Mouse (Mus musculus) CH12.LX (cell line): ENCODE measurements around the gene A930033H14Rik. TPM values are rescaled to one million over a fixed set of nuclear protein-coding genes. Genes with fewer than 3 reads are reported as not detected.

Source experiments
- DNase-seq: peaks from one replicate; pipeline ENCODE4 v3.0.0-alpha.2; 2013; ENCODE audit errors: extremely low read depth
- H3K27ac ChIP-seq: 2 replicates; pipeline ENCODE4 v1.5.1; 2012; ENCODE audit warnings: low read depth, mild to moderate bottlenecking, control low read depth, moderate library complexity; ENCODE audit not compliant: insufficient read depth
- H3K27me3 ChIP-seq: replicated peaks from 2 replicates; pipeline ENCODE3; 2012; ENCODE audit warnings: inconsistent platforms
- H3K36me3 ChIP-seq, 2 experiments: replicated peaks in 1 of 2; 2 replicates each; pipeline versions ENCODE3 to v1.6.1; 2012; ENCODE audit warnings: inconsistent platforms in 1 of 2, low read length in 1 of 2, mild to moderate bottlenecking in 1 of 2, mixed read lengths in 1 of 2, moderate library complexity in 1 of 2; ENCODE audit not compliant: control insufficient read depth in 1 of 2, insufficient read depth in 1 of 2
- H3K4me1 ChIP-seq, 2 experiments: 2 replicates each; pipeline ENCODE4 v1.6.1; 2012; ENCODE audit warnings: inconsistent platforms in 1 of 2, moderate library complexity in 1 of 2; ENCODE audit not compliant: insufficient read depth in 2 of 2, control insufficient read depth in 1 of 2
- H3K4me2 ChIP-seq: 2 replicates; pipeline ENCODE4 v1.6.1; 2012; ENCODE audit warnings: low read depth, mild to moderate bottlenecking, control low read depth; ENCODE audit not compliant: poor library complexity, insufficient read depth, severe bottlenecking
- H3K4me3 ChIP-seq, 3 experiments: fragments of 150-350 bp in 1 of 3; sonication (generic) in 1 of 3; replicated peaks in 1 of 3; 2 replicates each; pipeline versions ENCODE3 to v1.5.1; 2011 to 2012; ENCODE audit warnings: low read depth in 2 of 3, low read length in 2 of 3, mild to moderate bottlenecking in 2 of 3, moderate library complexity in 2 of 3, control low read depth in 1 of 3, improper control_type of control experiment in 1 of 3, inconsistent platforms in 1 of 3, mixed read lengths in 1 of 3; ENCODE audit not compliant: poor library complexity in 1 of 3
- H3K79me2 ChIP-seq: replicated peaks from 2 replicates; pipeline ENCODE4 v1.6.1; 2012; ENCODE audit warnings: mild to moderate bottlenecking, moderate library complexity; ENCODE audit not compliant: control insufficient read depth, poor library complexity, insufficient read depth, severe bottlenecking; ENCODE audit errors: extremely low read depth
- H3K9ac ChIP-seq: 2 replicates; pipeline ENCODE4 v1.6.1; 2012; ENCODE audit warnings: low read depth, mild to moderate bottlenecking, control low read depth, moderate library complexity; ENCODE audit not compliant: insufficient read depth
- H3K9me3 ChIP-seq: replicated peaks from 2 replicates; pipeline ENCODE3; 2012; ENCODE audit warnings: low read length, inconsistent platforms, mixed read lengths
- E2F4 ChIP-seq: IDR thresholded peaks from 2 replicates; pipeline ENCODE4 v1.6.1; 2011; ENCODE audit warnings: low read depth, low read length, improper control_type of control experiment; ENCODE audit not compliant: insufficient replicate concordance
- ELF1 ChIP-seq: IDR thresholded peaks from 2 replicates; pipeline ENCODE4 v1.6.1; 2014; ENCODE audit warnings: low read depth, mild to moderate bottlenecking, inconsistent platforms, low read length, improper control_type of control experiment
- EP300 ChIP-seq: IDR thresholded peaks from 2 replicates; pipeline ENCODE4 v1.6.1; 2011; ENCODE audit warnings: low read length, improper control_type of control experiment
- ETS1 ChIP-seq: conservative IDR thresholded peaks from 2 replicates; pipeline ENCODE4 v1.6.1; 2012; ENCODE audit warnings: low read depth, mild to moderate bottlenecking, inconsistent platforms, low read length, improper control_type of control experiment, moderate library complexity
- HCFC1 ChIP-seq: IDR thresholded peaks from 2 replicates; pipeline ENCODE4 v1.6.1; 2012; ENCODE audit warnings: low read depth, mild to moderate bottlenecking, inconsistent platforms, low read length, improper control_type of control experiment
- IRF4 ChIP-seq: IDR thresholded peaks from 2 replicates; pipeline ENCODE4 v1.6.1; 2014; ENCODE audit warnings: low read depth, mild to moderate bottlenecking, inconsistent platforms, low read length, improper control_type of control experiment
- JUN ChIP-seq: IDR thresholded peaks from 2 replicates; pipeline ENCODE4 v1.6.1; 2011; ENCODE audit warnings: low read depth, mild to moderate bottlenecking, low read length, improper control_type of control experiment, moderate library complexity; ENCODE audit not compliant: insufficient read depth
- MAFK ChIP-seq: IDR thresholded peaks from 2 replicates; pipeline ENCODE4 v1.6.1; 2011; ENCODE audit warnings: low read length, improper control_type of control experiment; ENCODE audit not compliant: insufficient replicate concordance
- MAX ChIP-seq: IDR thresholded peaks from 2 replicates; pipeline ENCODE4 v1.6.1; 2011; ENCODE audit warnings: low read length, improper control_type of control experiment
- MAZ ChIP-seq: IDR thresholded peaks from 2 replicates; pipeline ENCODE4 v1.6.1; 2012; ENCODE audit warnings: low read depth, mild to moderate bottlenecking, inconsistent platforms, low read length, improper control_type of control experiment, moderate library complexity
- MEF2A ChIP-seq: IDR thresholded peaks from 2 replicates; pipeline ENCODE4 v1.6.1; 2014; ENCODE audit warnings: low read depth, mild to moderate bottlenecking, inconsistent platforms, low read length, improper control_type of control experiment, borderline replicate concordance
- MYC ChIP-seq: IDR thresholded peaks from 2 replicates; pipeline ENCODE4 v1.6.1; 2011; ENCODE audit warnings: low read depth, mild to moderate bottlenecking, improper control_type of control experiment, low read length
- NELFE ChIP-seq: IDR thresholded peaks from 2 replicates; pipeline ENCODE4 v1.6.1; 2011; ENCODE audit warnings: low read depth, low read length, improper control_type of control experiment
- POLR2A ChIP-seq: IDR thresholded peaks from 2 replicates; pipeline ENCODE4 v1.6.1; 2011; ENCODE audit warnings: low read depth, mild to moderate bottlenecking, improper control_type of control experiment, low read length
- POLR2AphosphoS2 ChIP-seq: IDR thresholded peaks from 2 replicates; pipeline ENCODE4 v1.6.1; 2011; ENCODE audit warnings: low read depth, low read length, improper control_type of control experiment
- SMC3 ChIP-seq: IDR thresholded peaks from 2 replicates; pipeline ENCODE4 v1.6.1; 2011; ENCODE audit warnings: low read depth, low read length, improper control_type of control experiment
- TCF12 ChIP-seq: IDR thresholded peaks from 2 replicates; pipeline ENCODE4 v1.6.1; 2014; ENCODE audit warnings: low read depth, mild to moderate bottlenecking, inconsistent platforms, low read length, improper control_type of control experiment
- UBTF ChIP-seq: IDR thresholded peaks from 2 replicates; pipeline ENCODE4 v1.6.1; 2012; ENCODE audit warnings: low read depth, mild to moderate bottlenecking, inconsistent platforms, low read length, improper control_type of control experiment, moderate library complexity
- USF2 ChIP-seq: conservative IDR thresholded peaks from 2 replicates; pipeline ENCODE4 v1.6.1; 2011; ENCODE audit warnings: low read depth, low read length, improper control_type of control experiment
- ZKSCAN1 ChIP-seq: IDR thresholded peaks from 2 replicates; pipeline ENCODE4 v1.6.1; 2012; ENCODE audit warnings: low read depth, inconsistent platforms, low read length, improper control_type of control experiment, borderline replicate concordance
- ZNF384 ChIP-seq: IDR thresholded peaks from 2 replicates; pipeline ENCODE4 v1.6.1; 2012; ENCODE audit warnings: low read depth, low read length, improper control_type of control experiment, inconsistent platforms
- dilution Hi-C: fragments of 300-500 bp; cut with MboI; formaldehyde crosslinking; loops from 2 replicates; pipeline ENCODE4 v1.14.3; 2020; ENCODE audit warnings: low sequenced_read_pairs; ENCODE audit not compliant: extremely low pct_unique_long_range_greater_than_20kb, extremely low pct_ligation_motif_present
- in situ Hi-C: fragments of 300-500 bp; cut with MboI; formaldehyde crosslinking; loops from 3 replicates; pipeline ENCODE4 v1.14.3; 2019; ENCODE audit warnings: low sequenced_read_pairs, low pct_ligation_motif_present, low pct_unique_long_range_greater_than_20kb, mixed read lengths
- polyA plus RNA-seq: library from polyadenylated mRNA; unstranded; fragments of >175 nt; gene quantifications from 2 replicates; pipeline ENCODE4 v1.2.1, GENCODE M21; 2012; ENCODE audit warnings: low read depth; ENCODE audit not compliant: insufficient read length
- total RNA-seq, 2 experiments: library from RNA; depleted of rRNA; stranded (reverse); fragments of 300-350 nt in 1 of 2; fragments of >200 nt in 1 of 2; gene quantifications; 2 replicates each; pipeline ENCODE4 v1.2.3; 2012 to 2014

Gene A930033H14Rik
- total and polyA plus RNA-seq, 3 experiments, result 0.13 to 0.85 (median 0.46) TPM

DNA sequence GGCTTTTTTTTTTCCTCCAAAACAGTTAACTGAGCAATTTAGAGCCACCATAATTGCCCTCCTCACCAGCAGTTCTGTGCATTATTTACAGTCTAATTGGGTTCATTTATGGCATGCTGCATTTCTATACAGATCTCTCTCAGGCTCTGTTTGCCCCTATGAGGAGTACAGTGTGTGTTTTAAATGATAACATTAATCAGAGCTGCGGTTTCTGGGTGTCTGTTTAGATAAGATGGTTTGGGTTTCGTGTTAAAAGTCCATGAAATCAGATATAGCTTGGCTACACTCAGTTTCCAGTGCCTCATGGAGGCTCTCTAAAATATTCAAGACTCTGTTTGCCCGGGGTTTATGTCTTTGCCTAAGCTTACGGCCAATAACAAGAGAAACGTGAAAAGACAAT lies 42.7 kb upstream of the A930033H14Rik start:
- no peak overlapping the region for H3K4me2 ChIP-seq
- peaks cover 3% of the 10 kb centered on the region for H3K79me2 ChIP-seq
- H3K9me3 ChIP-seq, result no peaks in the 10 kb centered on the region
- in situ Hi-C loops, result no loop called here
- DNase-seq, result no peak
- H3K9ac ChIP-seq, result no peak overlapping the region
- no peak overlapping the region for H3K27ac ChIP-seq
- no peaks in the 10 kb centered on the region for H3K27me3 ChIP-seq
- dilution Hi-C loops, result no loop called here
- H3K4me3 ChIP-seq, result no peak overlapping the region
- TF ChIP-seq UBTF (no peak), MAFK (no peak), ZNF384 (no peak), MAZ (no peak), HCFC1 (no peak), POLR2AphosphoS2 (no peak), ZKSCAN1 (no peak), NELFE (no peak), IRF4 (no peak), POLR2A (no peak), MYC (no peak), USF2 (no peak), SMC3 (no peak), JUN (no peak), ETS1 (no peak)
- H3K36me3 ChIP-seq, result peaks cover 0 to 3% of the 10 kb centered on the region in 2 experiments
- H3K4me1 ChIP-seq, result peaks cover 43 to 79% of the 10 kb centered on the region in 2 experiments

DNA sequence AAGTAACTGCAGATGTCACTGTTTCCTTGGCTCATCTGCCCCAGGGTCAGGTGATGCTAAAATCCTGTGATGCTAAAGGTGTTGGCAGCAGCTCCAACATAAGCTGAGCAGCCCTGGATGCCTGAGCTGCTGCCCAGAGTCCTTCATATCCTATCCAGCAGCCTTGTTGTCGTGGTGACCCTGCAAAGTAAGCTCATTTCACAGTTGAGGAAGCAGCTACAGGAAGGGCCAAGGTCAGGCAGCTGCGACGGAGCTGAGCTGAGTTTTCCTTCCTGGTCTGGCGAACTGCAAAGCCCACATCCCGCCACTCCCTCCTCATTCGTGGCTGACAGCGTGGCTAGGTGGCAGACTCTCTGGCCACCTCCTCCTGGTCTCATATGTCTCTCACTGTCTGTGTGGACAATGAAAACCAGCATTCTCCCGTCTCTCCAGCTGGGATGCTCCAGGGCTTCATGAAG lies 41.5 kb upstream of the A930033H14Rik start:
- H3K4me1 ChIP-seq, result peaks cover 42 to 78% of the 10 kb centered on the region in 2 experiments
- in situ Hi-C loops, result no loop called here
- no peaks in the 10 kb centered on the region for H3K27me3 ChIP-seq
- peaks cover 0 to 4% of the 10 kb centered on the region in 2 experiments for H3K36me3 ChIP-seq
- DNase-seq, result peak; percentile 66
- no peaks in the 10 kb centered on the region for H3K9me3 ChIP-seq
- H3K27ac ChIP-seq, result peak overlapping the region; percentile 71
- H3K4me3 ChIP-seq, result no peak overlapping the region
- peaks cover 5% of the 10 kb centered on the region for H3K79me2 ChIP-seq
- H3K4me2 ChIP-seq, result peak overlapping the region; percentile 10; the same call in 1 of the 2 replicates
- 0 out of 2 replicates have a peak, but pooled peaks have one; percentile 13 for TF ChIP-seq MEF2A
- TF ChIP-seq MAX, result peak; percentile 40; the same call in 1 of the 2 replicates
- TF ChIP-seq E2F4, result no peak
- TF ChIP-seq EP300, result peak; percentile 45; the same call in 1 of the 2 replicates
- no peak for TF ChIP-seq USF2
- TF ChIP-seq HCFC1, result peak; percentile 30; the same call in 1 of the 2 replicates
- TF ChIP-seq ETS1, result peak; percentile 53; the same call in 1 of the 2 replicates
- 0 out of 2 replicates have a peak, but pooled peaks have one; percentile 39 for TF ChIP-seq TCF12
- peak; percentile 75 for TF ChIP-seq ELF1
- TF ChIP-seq IRF4, result peak; percentile 68; the same call in 1 of the 2 replicates
- dilution Hi-C loops, result no loop called here
- 0 out of 2 replicates have a peak overlapping the region, but pooled peaks have one; percentile 10 for H3K9ac ChIP-seq
